Mouse (Mus musculus): Measurements from ENCODE around the gene Gm10318.
A peak's percentile ranks its signal among the peaks of the same experiment; 100 is the strongest.

The Gm10318 gene

GRCm38 (mm10) chr10:77852559-77852958 lies at the start of gene Gm10318:
Gene Gm10318, plus strand, starts transcription at chr10:77852859.
- no peak for DNase-seq (ENCODE audit: low spot score)

- DNase-seq (ENCODE audit: low spot score), result no peak
Observed at GRCm38 (mm10) chr10:77804095-77804494, 48.6 kb upstream of the Gm10318 start.

GRCm38 (mm10) chr10:77811743-77812142 lies 40.9 kb upstream of the Gm10318 start, which contains the start of gene Gm9507:
Gene Gm9507, minus strand, starts transcription at chr10:77811843.
- DNase-seq (ENCODE audit: low spot score), result no peak

- no peak for DNase-seq (ENCODE audit: low spot score)
Observed at GRCm38 (mm10) chr10:77814382-77814781, 38.3 kb upstream of the Gm10318 start, which contains the start of gene Gm2696. Gene Gm2696, plus strand, starts transcription at chr10:77814682.

GRCm38 (mm10) chr10:77815514-77815913 lies 37.1 kb upstream of the Gm10318 start:
- DNase-seq (ENCODE audit: low spot score), result no peak

- DNase-seq (ENCODE audit: low spot score), result no peak
Observed at GRCm38 (mm10) chr10:77818523-77818922, 34.1 kb upstream of the Gm10318 start.

GRCm38 (mm10) chr10:77819203-77819602 lies 33.5 kb upstream of the Gm10318 start:
- DNase-seq (ENCODE audit: low spot score), result no peak

- no peak for DNase-seq (ENCODE audit: low spot score)
Observed at GRCm38 (mm10) chr10:77826951-77827350, 25.7 kb upstream of the Gm10318 start, which contains the start of gene Krtap10-4. Gene Krtap10-4, minus strand, starts transcription at chr10:77827095.

- no peak for DNase-seq (ENCODE audit: low spot score)
Observed at GRCm38 (mm10) chr10:77835647-77836046, 17.0 kb upstream of the Gm10318 start, which contains the start of gene Krtap10-10. Gene Krtap10-10, plus strand, starts transcription at chr10:77835947.

GRCm38 (mm10) chr10:77839006-77839405 lies 13.7 kb upstream of the Gm10318 start:
- no peak for DNase-seq (ENCODE audit: low spot score)

- DNase-seq (ENCODE audit: low spot score), result no peak
Observed at GRCm38 (mm10) chr10:77846503-77846902, 6.2 kb upstream of the Gm10318 start, which contains the start of gene Gm36176. Gene Gm36176, plus strand, starts transcription at chr10:77846803.

GRCm38 (mm10) chr10:77846961-77847360 lies 5.7 kb upstream of the Gm10318 start:
- DNase-seq (ENCODE audit: low spot score), result no peak

- no peak for DNase-seq (ENCODE audit: low spot score)
Observed at GRCm38 (mm10) chr10:77847538-77847937, 5.1 kb upstream of the Gm10318 start.

- no peak for DNase-seq (ENCODE audit: low spot score)
Observed at GRCm38 (mm10) chr10:77861675-77862074, 9.0 kb downstream of the Gm10318 start, which contains the start of gene Gm3285. Gene Gm3285, plus strand, starts transcription at chr10:77861975.

GRCm38 (mm10) chr10:77864067-77864761 lies 11.6 kb downstream of the Gm10318 start:
- DNase-seq (ENCODE audit: low spot score), result peak; percentile 62

- no peak for DNase-seq (ENCODE audit: low spot score)
Observed at GRCm38 (mm10) chr10:77864762-77865143, 12.1 kb downstream of the Gm10318 start.

GRCm38 (mm10) chr10:77867546-77867945 lies 14.9 kb downstream of the Gm10318 start:
- DNase-seq (ENCODE audit: low spot score), result no peak

- DNase-seq (ENCODE audit: low spot score), result no peak
Observed at GRCm38 (mm10) chr10:77869651-77870050, 17.0 kb downstream of the Gm10318 start.

- DNase-seq (ENCODE audit: low spot score), result no peak
Observed at GRCm38 (mm10) chr10:77878985-77879384, 26.3 kb downstream of the Gm10318 start.

GRCm38 (mm10) chr10:77880305-77880704 lies 27.6 kb downstream of the Gm10318 start:
- DNase-seq (ENCODE audit: low spot score), result no peak

- no peak for DNase-seq (ENCODE audit: low spot score)
Observed at GRCm38 (mm10) chr10:77882553-77882952, 29.9 kb downstream of the Gm10318 start.

- DNase-seq (ENCODE audit: low spot score), result no peak
Observed at GRCm38 (mm10) chr10:77886007-77886747, 33.5 kb downstream of the Gm10318 start.

GRCm38 (mm10) chr10:77890987-77891565 lies 38.4 kb downstream of the Gm10318 start:
- no peak for DNase-seq (ENCODE audit: low spot score)

Data from yolk sac, embryonic 10.5 days (tissue).